Mouse (Mus musculus): Measurements from ENCODE around the gene Srbd1. TPM values are rescaled to one million over a fixed set of nuclear protein-coding genes. Genes with fewer than 3 reads are reported as not detected.

Gene Srbd1
- polyA plus RNA-seq, 1 experiment from 2014 or later: 12.0 TPM

DNA sequence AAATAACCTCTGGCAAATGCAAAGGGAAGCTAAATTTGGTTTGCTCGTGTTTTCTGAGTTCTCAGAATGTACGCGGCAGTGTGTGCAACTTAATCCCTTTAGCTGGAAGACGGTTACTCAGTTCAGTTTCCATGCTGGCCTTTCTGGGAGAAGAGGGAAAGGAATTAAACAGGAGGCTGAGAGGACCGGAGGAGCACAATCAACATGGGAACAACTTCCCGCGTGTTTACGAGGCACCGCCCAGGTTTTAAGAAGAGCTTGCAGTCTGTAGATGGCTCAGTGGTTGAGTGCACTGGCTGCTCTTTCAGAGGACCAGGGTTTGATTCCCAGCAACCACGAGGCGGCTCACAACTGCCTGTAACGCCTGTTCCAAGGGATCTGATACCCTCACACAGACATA lies 109.8 kb downstream of the Srbd1 start:
- Histone ChIP-seq H3K4me1 (ENCODE audit: control insufficient read depth, insufficient read depth, low read length) (no peaks in the 10 kb centered on the region), H3K9ac (ENCODE audit: low read length) (no peak overlapping the region), H3K27me3 (ENCODE audit: control insufficient read depth, insufficient read depth, low read length) (no peaks in the 10 kb centered on the region), H3K4me2 (ENCODE audit: low read depth) (no peak overlapping the region), H3K4me3 (ENCODE audit: low read depth, low read length) (no peak overlapping the region), H3K36me3 (ENCODE audit: control insufficient read depth, insufficient read depth, low read length) (no peaks in the 10 kb centered on the region), H3K27ac (ENCODE audit: low read depth, low read length) (no peak overlapping the region), H3K9me3 (ENCODE audit: control insufficient read depth, low read length) (no peaks in the 10 kb centered on the region)
- ATAC-seq (ENCODE audit: insufficient read depth, low FRiP score, low TSS enrichment) (no peak), DNase-seq (ENCODE audit: low spot score) (no peak)
- 88% methylated on average over 12 of the region's 12 CpGs for WGBS

DNA sequence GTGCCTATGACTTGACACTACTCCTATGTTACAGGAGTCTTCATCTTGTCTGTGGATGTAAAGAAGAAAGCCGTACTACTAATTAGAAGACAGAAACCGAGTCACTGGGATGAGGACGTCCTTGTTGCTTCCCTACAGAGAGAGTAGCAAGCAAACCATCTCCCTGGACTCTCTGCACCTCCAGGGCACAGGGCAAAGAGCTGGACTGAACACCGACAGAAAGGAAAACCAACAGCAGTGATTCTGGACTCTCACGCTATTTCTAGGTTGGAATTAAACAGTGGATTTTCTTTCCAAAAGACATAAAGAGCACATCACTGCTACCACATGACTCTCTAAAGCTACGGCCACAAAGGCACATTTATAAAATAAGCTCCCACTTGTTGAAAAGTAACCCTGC lies 110.3 kb downstream of the Srbd1 start:
- Histone ChIP-seq H3K4me2 (ENCODE audit: low read depth) (no peak overlapping the region), H3K27ac (ENCODE audit: low read depth, low read length) (no peak overlapping the region), H3K36me3 (ENCODE audit: control insufficient read depth, insufficient read depth, low read length) (no peaks in the 10 kb centered on the region), H3K9me3 (ENCODE audit: control insufficient read depth, low read length) (no peaks in the 10 kb centered on the region), H3K9ac (ENCODE audit: low read length) (no peak overlapping the region), H3K27me3 (ENCODE audit: control insufficient read depth, insufficient read depth, low read length) (no peaks in the 10 kb centered on the region), H3K4me1 (ENCODE audit: control insufficient read depth, insufficient read depth, low read length) (no peaks in the 10 kb centered on the region), H3K4me3 (ENCODE audit: low read depth, low read length) (no peak overlapping the region)
- 88% methylated on average over 6 of the region's 6 CpGs for WGBS
- ATAC-seq (ENCODE audit: insufficient read depth, low FRiP score, low TSS enrichment): no peak
- no peak for DNase-seq (ENCODE audit: low spot score)

DNA sequence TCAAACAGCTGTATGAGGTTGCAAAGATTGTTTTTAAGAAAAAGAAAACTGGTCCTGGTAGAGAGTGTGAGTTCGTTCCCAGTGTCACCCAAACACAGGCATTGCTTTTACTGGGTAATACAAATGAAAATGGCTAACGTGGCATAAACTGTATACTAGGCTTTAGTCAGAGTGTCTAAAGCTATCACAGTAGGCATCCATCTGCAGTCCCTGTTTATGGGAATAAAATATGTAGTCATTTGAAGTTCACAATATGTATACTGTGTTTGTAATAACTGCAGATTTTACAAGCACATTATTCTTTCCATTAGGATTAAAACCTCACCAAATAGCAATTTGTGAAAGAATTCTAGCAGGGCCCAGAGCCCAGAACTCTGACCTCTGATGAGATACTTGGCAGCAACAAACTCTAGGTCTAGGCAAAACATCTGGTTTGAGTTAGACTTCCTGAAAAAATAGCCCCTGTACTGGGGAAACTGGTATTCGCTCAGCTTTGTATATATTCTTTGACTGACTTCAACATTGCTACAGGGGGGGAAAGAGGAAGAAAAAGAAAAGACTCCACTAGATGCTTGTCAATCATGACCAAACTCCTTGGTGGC lies 112.8 kb downstream of the Srbd1 start:
- no peak overlapping the region for H3K4me2 ChIP-seq (ENCODE audit: low read depth)
- ATAC-seq (ENCODE audit: insufficient read depth, low FRiP score, low TSS enrichment) (no peak), DNase-seq (ENCODE audit: low spot score) (no peak)
- no peak overlapping the region for H3K9ac ChIP-seq (ENCODE audit: low read length)
- WGBS: 73% methylated on average over 3 of the region's 3 CpGs
- no peaks in the 10 kb centered on the region for H3K4me1 ChIP-seq (ENCODE audit: control insufficient read depth, insufficient read depth, low read length)
- H3K27ac ChIP-seq (ENCODE audit: low read depth, low read length): no peak overlapping the region
- no peak overlapping the region for H3K4me3 ChIP-seq (ENCODE audit: low read depth, low read length)
- H3K36me3 ChIP-seq (ENCODE audit: control insufficient read depth, insufficient read depth, low read length): no peaks in the 10 kb centered on the region
- H3K27me3 ChIP-seq (ENCODE audit: control insufficient read depth, insufficient read depth, low read length): no peaks in the 10 kb centered on the region
- H3K9me3 ChIP-seq (ENCODE audit: control insufficient read depth, low read length): no peaks in the 10 kb centered on the region

DNA sequence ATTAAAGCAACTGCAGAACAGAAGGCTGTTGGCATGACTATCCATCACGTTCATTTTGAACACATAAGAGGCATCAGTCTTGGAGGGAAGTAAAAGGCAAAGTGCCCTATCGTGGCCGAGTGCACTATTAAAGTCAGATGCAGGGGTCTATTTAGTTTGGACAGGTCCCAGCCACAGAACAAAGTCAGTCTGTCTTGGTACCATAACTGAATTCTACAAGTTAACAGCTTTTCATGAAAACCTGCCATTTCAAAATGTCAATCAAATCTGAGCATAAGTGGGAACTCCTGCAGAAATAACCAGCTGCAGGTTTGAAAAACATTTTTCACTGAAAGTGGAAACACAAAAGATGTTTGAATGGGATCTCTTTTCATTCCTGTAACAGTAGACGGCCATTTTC lies 115.0 kb downstream of the Srbd1 start:
- Histone ChIP-seq H3K27me3 (ENCODE audit: control insufficient read depth, insufficient read depth, low read length) (no peaks in the 10 kb centered on the region), H3K9me3 (ENCODE audit: control insufficient read depth, low read length) (no peaks in the 10 kb centered on the region), H3K9ac (ENCODE audit: low read length) (no peak overlapping the region), H3K4me2 (ENCODE audit: low read depth) (no peak overlapping the region), H3K4me3 (ENCODE audit: low read depth, low read length) (no peak overlapping the region), H3K27ac (ENCODE audit: low read depth, low read length) (no peak overlapping the region), H3K4me1 (ENCODE audit: control insufficient read depth, insufficient read depth, low read length) (no peaks in the 10 kb centered on the region), H3K36me3 (ENCODE audit: control insufficient read depth, insufficient read depth, low read length) (no peaks in the 10 kb centered on the region)
- ATAC-seq (ENCODE audit: insufficient read depth, low FRiP score, low TSS enrichment) (no peak), DNase-seq (ENCODE audit: low spot score) (no peak)
- 70% methylated on average over 4 of the region's 4 CpGs for WGBS

DNA sequence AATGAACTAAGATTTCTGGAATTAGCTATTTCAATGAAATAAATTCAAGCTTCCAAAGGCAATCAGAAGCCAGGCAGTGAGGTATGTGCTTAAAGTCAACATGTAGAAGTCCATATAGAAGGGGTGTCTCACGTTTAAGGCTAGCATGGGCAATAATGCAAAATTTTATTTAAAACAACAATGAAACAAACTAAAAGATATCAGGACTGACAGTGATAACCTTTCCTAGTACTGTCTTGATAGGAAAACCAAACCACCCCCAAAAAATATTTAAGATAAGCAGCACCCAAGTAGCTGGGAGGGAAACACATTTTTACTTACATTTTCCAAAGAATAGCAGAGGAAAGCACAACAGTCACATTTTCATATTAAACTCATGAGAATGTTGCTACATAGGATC lies 115.8 kb downstream of the Srbd1 start:
- no peak overlapping the region for H3K4me3 ChIP-seq (ENCODE audit: low read depth, low read length)
- H3K27me3 ChIP-seq (ENCODE audit: control insufficient read depth, insufficient read depth, low read length): no peaks in the 10 kb centered on the region
- H3K36me3 ChIP-seq (ENCODE audit: control insufficient read depth, insufficient read depth, low read length): no peaks in the 10 kb centered on the region
- no peaks in the 10 kb centered on the region for H3K9me3 ChIP-seq (ENCODE audit: control insufficient read depth, low read length)
- H3K4me1 ChIP-seq (ENCODE audit: control insufficient read depth, insufficient read depth, low read length): no peaks in the 10 kb centered on the region
- DNase-seq (ENCODE audit: low spot score) (no peak), ATAC-seq (ENCODE audit: insufficient read depth, low FRiP score, low TSS enrichment) (no peak)
- H3K4me2 ChIP-seq (ENCODE audit: low read depth): no peak overlapping the region
- WGBS: 93% methylated on average over 1 of the region's 1 CpGs
- H3K9ac ChIP-seq (ENCODE audit: low read length): no peak overlapping the region
- H3K27ac ChIP-seq (ENCODE audit: low read depth, low read length): no peak overlapping the region

DNA sequence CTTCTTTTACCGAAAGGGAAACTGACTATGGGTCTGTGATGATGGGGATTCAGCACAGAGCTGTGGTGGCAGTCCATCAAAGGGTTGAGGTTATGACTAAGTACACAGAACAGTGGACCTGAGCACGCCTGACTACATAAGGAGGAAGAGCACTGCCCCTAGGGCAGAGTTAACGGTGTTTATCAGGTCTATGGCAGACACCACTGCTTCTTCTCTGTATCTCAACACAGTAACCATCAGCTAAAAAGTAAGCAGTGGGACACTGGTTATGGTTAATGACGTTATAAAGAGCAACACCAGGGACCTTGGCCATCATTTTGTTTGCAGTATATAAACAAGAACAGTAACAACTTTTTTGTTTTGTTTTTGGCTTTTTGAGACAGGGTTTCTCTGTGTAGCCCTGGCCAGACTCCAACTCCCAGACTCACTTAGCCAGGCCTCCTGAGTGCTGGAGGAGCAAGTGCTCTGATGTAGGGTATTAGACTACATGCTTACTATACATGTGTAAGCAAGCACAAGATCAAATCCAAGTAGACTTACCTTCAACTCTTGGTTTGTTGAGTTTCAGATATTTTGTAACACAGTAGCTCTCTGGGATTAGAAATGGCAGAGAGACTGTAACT lies 117.3 kb downstream of the Srbd1 start:
- Histone ChIP-seq H3K4me2 (ENCODE audit: low read depth) (no peak overlapping the region), H3K27me3 (ENCODE audit: control insufficient read depth, insufficient read depth, low read length) (no peaks in the 10 kb centered on the region), H3K4me1 (ENCODE audit: control insufficient read depth, insufficient read depth, low read length) (no peaks in the 10 kb centered on the region), H3K9ac (ENCODE audit: low read length) (no peak overlapping the region), H3K27ac (ENCODE audit: low read depth, low read length) (no peak overlapping the region), H3K9me3 (ENCODE audit: control insufficient read depth, low read length) (no peaks in the 10 kb centered on the region), H3K36me3 (ENCODE audit: control insufficient read depth, insufficient read depth, low read length) (no peaks in the 10 kb centered on the region), H3K4me3 (ENCODE audit: low read depth, low read length) (no peak overlapping the region)
- DNase-seq (ENCODE audit: low spot score): no peak
- ATAC-seq (ENCODE audit: insufficient read depth, low FRiP score, low TSS enrichment): no peak
- 85% methylated on average over 4 of the region's 4 CpGs for WGBS

DNA sequence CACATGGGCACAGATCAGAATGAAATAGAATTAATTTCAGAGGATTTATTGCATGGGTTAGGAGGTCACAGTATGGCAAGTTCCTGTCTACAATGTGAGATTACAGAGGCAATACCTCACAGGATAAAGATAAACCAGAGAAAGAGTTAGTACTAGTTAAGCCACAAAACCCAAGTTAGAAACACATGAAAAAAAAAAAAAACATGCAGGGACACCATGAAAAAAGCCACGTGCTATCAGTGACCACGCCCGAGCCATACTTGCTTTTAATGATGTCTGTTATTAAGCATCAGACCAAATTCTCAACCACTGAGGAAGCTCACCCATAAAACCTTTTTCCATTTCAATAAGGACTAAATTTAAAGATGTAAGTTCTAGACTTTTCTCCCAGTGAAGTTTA lies 120.4 kb downstream of the Srbd1 start:
- H3K9me3 ChIP-seq (ENCODE audit: control insufficient read depth, low read length): 0 out of 2 replicates have a peak, but pooled peaks cover 5% of the 10 kb centered on the region
- no peak overlapping the region for H3K27ac ChIP-seq (ENCODE audit: low read depth, low read length)
- H3K27me3 ChIP-seq (ENCODE audit: control insufficient read depth, insufficient read depth, low read length): no peaks in the 10 kb centered on the region
- no peak overlapping the region for H3K4me3 ChIP-seq (ENCODE audit: low read depth, low read length)
- no peak overlapping the region for H3K4me2 ChIP-seq (ENCODE audit: low read depth)
- H3K4me1 ChIP-seq (ENCODE audit: control insufficient read depth, insufficient read depth, low read length): no peaks in the 10 kb centered on the region
- no peak overlapping the region for H3K9ac ChIP-seq (ENCODE audit: low read length)
- DNase-seq (ENCODE audit: low spot score): no peak
- no peak for ATAC-seq (ENCODE audit: insufficient read depth, low FRiP score, low TSS enrichment)
- no peaks in the 10 kb centered on the region for H3K36me3 ChIP-seq (ENCODE audit: control insufficient read depth, insufficient read depth, low read length)
- WGBS: 86% methylated on average over 3 of the region's 3 CpGs

DNA sequence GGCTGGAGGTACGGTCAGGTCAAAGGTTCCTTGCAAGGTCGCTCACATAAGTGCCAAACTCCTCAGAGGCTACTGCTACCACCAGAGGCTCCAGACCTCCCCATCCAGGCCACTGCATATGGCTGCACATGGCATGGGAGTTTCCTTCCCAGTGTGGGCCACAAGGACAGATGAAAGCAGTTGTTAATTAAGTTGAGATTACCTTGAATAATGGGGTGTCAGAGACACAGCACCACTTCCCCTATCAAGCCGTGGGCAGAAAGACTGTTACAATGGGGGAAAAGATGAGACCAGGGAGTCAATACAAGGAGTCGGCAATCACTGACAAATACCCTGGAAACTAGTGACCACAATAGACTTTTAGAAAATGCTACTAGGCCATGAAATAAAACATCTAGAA lies 122.6 kb downstream of the Srbd1 start:
- H3K9ac ChIP-seq (ENCODE audit: low read length): no peak overlapping the region
- H3K4me1 ChIP-seq (ENCODE audit: control insufficient read depth, insufficient read depth, low read length): no peaks in the 10 kb centered on the region
- 65% methylated on average over 4 of the region's 4 CpGs for WGBS
- ATAC-seq (ENCODE audit: insufficient read depth, low FRiP score, low TSS enrichment) (no peak), DNase-seq (ENCODE audit: low spot score) (no peak)
- no peaks in the 10 kb centered on the region for H3K27me3 ChIP-seq (ENCODE audit: control insufficient read depth, insufficient read depth, low read length)
- H3K4me2 ChIP-seq (ENCODE audit: low read depth): no peak overlapping the region
- no peaks in the 10 kb centered on the region for H3K36me3 ChIP-seq (ENCODE audit: control insufficient read depth, insufficient read depth, low read length)
- 0 out of 2 replicates have a peak, but pooled peaks cover 5% of the 10 kb centered on the region for H3K9me3 ChIP-seq (ENCODE audit: control insufficient read depth, low read length)
- no peak overlapping the region for H3K27ac ChIP-seq (ENCODE audit: low read depth, low read length)
- no peak overlapping the region for H3K4me3 ChIP-seq (ENCODE audit: low read depth, low read length)

DNA sequence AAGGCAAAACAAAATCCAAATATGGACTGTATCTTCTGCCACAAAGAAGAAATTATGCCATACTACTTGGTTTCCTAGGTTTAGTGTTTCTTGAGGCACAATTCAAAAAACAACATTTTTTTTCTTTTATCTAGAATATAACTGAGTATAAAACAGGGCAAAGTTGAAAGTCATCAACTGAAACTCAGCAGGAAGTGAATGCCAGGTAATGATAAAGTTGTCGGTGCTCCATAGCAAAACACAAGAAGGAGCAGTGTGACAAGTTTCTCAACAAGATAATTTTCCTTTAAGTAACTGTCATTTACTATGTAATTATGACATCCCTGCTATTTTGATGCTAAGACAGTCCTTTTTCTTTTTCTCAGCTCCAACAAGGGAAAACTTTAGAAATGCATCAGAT lies 123.2 kb downstream of the Srbd1 start:
- Histone ChIP-seq H3K36me3 (ENCODE audit: control insufficient read depth, insufficient read depth, low read length) (no peaks in the 10 kb centered on the region), H3K4me2 (ENCODE audit: low read depth) (no peak overlapping the region), H3K9me3 (ENCODE audit: control insufficient read depth, low read length) (0 out of 2 replicates have a peak, but pooled peaks cover 5% of the 10 kb centered on the region), H3K4me1 (ENCODE audit: control insufficient read depth, insufficient read depth, low read length) (no peaks in the 10 kb centered on the region), H3K27me3 (ENCODE audit: control insufficient read depth, insufficient read depth, low read length) (no peaks in the 10 kb centered on the region), H3K27ac (ENCODE audit: low read depth, low read length) (no peak overlapping the region), H3K9ac (ENCODE audit: low read length) (no peak overlapping the region), H3K4me3 (ENCODE audit: low read depth, low read length) (no peak overlapping the region)
- no peak for DNase-seq (ENCODE audit: low spot score)
- ATAC-seq (ENCODE audit: insufficient read depth, low FRiP score, low TSS enrichment): no peak
- WGBS: 72% methylated on average over 1 of the region's 1 CpGs

Measured in neural tube, embryonic 11.5 days (tissue).